Mouse (Mus musculus): ENCODE data around the gene Pnpla2. TPM values are rescaled to one million over a fixed set of nuclear protein-coding genes. Genes with fewer than 3 reads are reported as not detected.

Pnpla2 gene
- polyA plus RNA-seq, 1 experiment from 2014 or later: 17.2 TPM

GRCm38 (mm10) chr7:141501820-141502555 is 47.0 kb downstream of the Pnpla2 start:
- 81% methylated on average over 7 of the region's 7 CpGs for WGBS
- Histone ChIP-seq H3K4me3 (replicated peaks) (no peak overlapping the region), H3K4me1 (no peaks in the 10 kb centered on the region), H3K9me3 (replicated peaks) (no peaks in the 10 kb centered on the region), H3K4me2 (no peak overlapping the region), H3K27me3 (replicated peaks) (no peaks in the 10 kb centered on the region), H3K36me3 (peaks cover 30% of the 10 kb centered on the region), H3K27ac (replicated peaks) (no peak overlapping the region), H3K9ac (replicated peaks) (no peak overlapping the region)
- ATAC-seq (ENCODE audit: low FRiP score): no peak

GRCm38 (mm10) chr7:141502556-141502905 is 47.5 kb downstream of the Pnpla2 start:
- Histone ChIP-seq H3K27me3 (replicated peaks) (no peaks in the 10 kb centered on the region), H3K4me1 (no peaks in the 10 kb centered on the region), H3K4me3 (replicated peaks) (no peak overlapping the region), H3K9me3 (replicated peaks) (no peaks in the 10 kb centered on the region), H3K4me2 (no peak overlapping the region), H3K27ac (replicated peaks) (no peak overlapping the region), H3K9ac (replicated peaks) (no peak overlapping the region), H3K36me3 (peaks cover 29% of the 10 kb centered on the region)
- ATAC-seq (ENCODE audit: low FRiP score): no peak
- WGBS: 92% methylated on average over 5 of the region's 5 CpGs

GRCm38 (mm10) chr7:141506278-141506677 is 51.3 kb downstream of the Pnpla2 start:
- H3K4me2 ChIP-seq: no peak overlapping the region
- WGBS: 86% methylated on average over 2 of the region's 2 CpGs
- H3K4me1 ChIP-seq: no peaks in the 10 kb centered on the region
- no peak overlapping the region for H3K9ac ChIP-seq (replicated peaks)
- no peaks in the 10 kb centered on the region for H3K27me3 ChIP-seq (replicated peaks)
- H3K4me3 ChIP-seq (replicated peaks): no peak overlapping the region
- peaks cover 27% of the 10 kb centered on the region for H3K36me3 ChIP-seq
- H3K9me3 ChIP-seq (replicated peaks): no peaks in the 10 kb centered on the region
- ATAC-seq (ENCODE audit: low FRiP score): no peak
- no peak overlapping the region for H3K27ac ChIP-seq (replicated peaks)

GRCm38 (mm10) chr7:141508160-141508559 is 53.2 kb downstream of the Pnpla2 start:
- Histone ChIP-seq H3K4me2 (no peak overlapping the region), H3K36me3 (peaks cover 16% of the 10 kb centered on the region), H3K27ac (replicated peaks) (no peak overlapping the region), H3K9ac (replicated peaks) (no peak overlapping the region), H3K9me3 (replicated peaks) (no peaks in the 10 kb centered on the region), H3K4me3 (replicated peaks) (no peak overlapping the region), H3K27me3 (replicated peaks) (no peaks in the 10 kb centered on the region), H3K4me1 (no peaks in the 10 kb centered on the region)
- no peak for ATAC-seq (ENCODE audit: low FRiP score)

- 89% methylated on average over 5 of the region's 5 CpGs for WGBS
- no peaks in the 10 kb centered on the region for H3K27me3 ChIP-seq (replicated peaks)
- peaks cover 28% of the 10 kb centered on the region for H3K36me3 ChIP-seq
- no peak overlapping the region for H3K4me2 ChIP-seq
- no peaks in the 10 kb centered on the region for H3K4me1 ChIP-seq
- H3K4me3 ChIP-seq (replicated peaks): no peak overlapping the region
- H3K27ac ChIP-seq (replicated peaks): no peak overlapping the region
- no peaks in the 10 kb centered on the region for H3K9me3 ChIP-seq (replicated peaks)
- H3K9ac ChIP-seq (replicated peaks): no peak overlapping the region
- no peak for ATAC-seq (ENCODE audit: low FRiP score)
Measured at GRCm38 (mm10) chr7:141510196-141510595, 55.2 kb downstream of the Pnpla2 start.

Other genes with a start within 250 kb of the Pnpla2 start
- 0.35 and 1.6 TPM in 2 replicates for gene Lmntd2, start 241.1 kb upstream of the Pnpla2 start, polyA plus RNA-seq (2015; fragmentation: Nextera tagmentation; extraction: Ambion mirVana)
- gene Rassf7, start 239.3 kb upstream of the Pnpla2 start, polyA plus RNA-seq (2015; fragmentation: Nextera tagmentation; extraction: Ambion mirVana): 24.1 and 28.1 TPM in 2 replicates
- 54.9 and 60.2 TPM in 2 replicates for gene Phrf1, start 226.4 kb upstream of the Pnpla2 start, polyA plus RNA-seq (2015; fragmentation: Nextera tagmentation; extraction: Ambion mirVana)
- gene Irf7, start 188.7 kb upstream of the Pnpla2 start, polyA plus RNA-seq (2015; fragmentation: Nextera tagmentation; extraction: Ambion mirVana): 2.6 and 7.8 TPM in 2 replicates
- gene Cdhr5, start 178.4 kb upstream of the Pnpla2 start, polyA plus RNA-seq (2015; fragmentation: Nextera tagmentation; extraction: Ambion mirVana): 4.2 TPM in 1 of 2 replicates, not detected in the other
- 5.4 and 11.0 TPM in 2 replicates for gene Sct, start 176.1 kb upstream of the Pnpla2 start, polyA plus RNA-seq (2015; fragmentation: Nextera tagmentation; extraction: Ambion mirVana)
- gene Drd4, start 163.2 kb upstream of the Pnpla2 start, polyA plus RNA-seq (2015; fragmentation: Nextera tagmentation; extraction: Ambion mirVana): 0.87 and 1.3 TPM in 2 replicates
- 178 and 200 TPM in 2 replicates for gene Deaf1, start 127.5 kb upstream of the Pnpla2 start, polyA plus RNA-seq (2015; fragmentation: Nextera tagmentation; extraction: Ambion mirVana)
- gene Tmem80, start 127.5 kb upstream of the Pnpla2 start, polyA plus RNA-seq (2015; fragmentation: Nextera tagmentation; extraction: Ambion mirVana): 50.5 and 55.8 TPM in 2 replicates
- gene Eps8l2, start 116.3 kb upstream of the Pnpla2 start, polyA plus RNA-seq (2015; fragmentation: Nextera tagmentation; extraction: Ambion mirVana): 0.23 and 10.7 TPM in 2 replicates
- 269 and 298 TPM in 2 replicates for gene Taldo1, start 63.0 kb upstream of the Pnpla2 start, polyA plus RNA-seq (2015; fragmentation: Nextera tagmentation; extraction: Ambion mirVana)
- 49.3 and 50.4 TPM in 2 replicates for gene Gatd1, start 41.1 kb upstream of the Pnpla2 start, polyA plus RNA-seq (2015; fragmentation: Nextera tagmentation; extraction: Ambion mirVana)
- 185 and 208 TPM in 2 replicates for gene Cend1, start 25.7 kb upstream of the Pnpla2 start, polyA plus RNA-seq (2015; fragmentation: Nextera tagmentation; extraction: Ambion mirVana)
- 76.7 and 88.8 TPM in 2 replicates for gene Slc25a22, start 17.3 kb upstream of the Pnpla2 start, polyA plus RNA-seq (2015; fragmentation: Nextera tagmentation; extraction: Ambion mirVana)
- gene Pidd1, start 11.2 kb upstream of the Pnpla2 start, polyA plus RNA-seq (2015; fragmentation: Nextera tagmentation; extraction: Ambion mirVana): 2.7 and 5.0 TPM in 2 replicates
- 743 and 829 TPM in 2 replicates for gene Rplp2, start 7.8 kb upstream of the Pnpla2 start, polyA plus RNA-seq (2015; fragmentation: Nextera tagmentation; extraction: Ambion mirVana)
- 7.1 and 9.6 TPM in 2 replicates for gene Cracr2b, start 5.9 kb downstream of the Pnpla2 start, polyA plus RNA-seq (2015; fragmentation: Nextera tagmentation; extraction: Ambion mirVana)
- 23.7 and 25.1 TPM in 2 replicates for gene Cd151, start 12.2 kb downstream of the Pnpla2 start, polyA plus RNA-seq (2015; fragmentation: Nextera tagmentation; extraction: Ambion mirVana)
- gene Polr2l, start 19.9 kb downstream of the Pnpla2 start, polyA plus RNA-seq (2015; fragmentation: Nextera tagmentation; extraction: Ambion mirVana): 85.3 and 89.8 TPM in 2 replicates
- gene Tspan4, start 20.0 kb downstream of the Pnpla2 start, polyA plus RNA-seq (2015; fragmentation: Nextera tagmentation; extraction: Ambion mirVana): 73.0 and 77.3 TPM in 2 replicates
- gene Chid1, start 84.7 kb downstream of the Pnpla2 start, polyA plus RNA-seq (2015; fragmentation: Nextera tagmentation; extraction: Ambion mirVana): 50.4 and 54.4 TPM in 2 replicates
- 105 and 109 TPM in 2 replicates for gene Ap2a2, start 107.0 kb downstream of the Pnpla2 start, polyA plus RNA-seq (2015; fragmentation: Nextera tagmentation; extraction: Ambion mirVana)
- gene Muc6, start 200.1 kb downstream of the Pnpla2 start, polyA plus RNA-seq (2015; fragmentation: Nextera tagmentation; extraction: Ambion mirVana): 0.27 and 0.31 TPM in 2 replicates
- 0.29 and 0.35 TPM in 2 replicates for gene Muc2, start 235.1 kb downstream of the Pnpla2 start, polyA plus RNA-seq (2015; fragmentation: Nextera tagmentation; extraction: Ambion mirVana)